Mouse (Mus musculus): ENCODE measurements at regions not wholly inside any gene's neighbourhood (a gene's known extent, or its start where the extent isn't known, plus 50 kb on each side); places are given as distances from the start of the nearest gene placed in this dataset.

DNA sequence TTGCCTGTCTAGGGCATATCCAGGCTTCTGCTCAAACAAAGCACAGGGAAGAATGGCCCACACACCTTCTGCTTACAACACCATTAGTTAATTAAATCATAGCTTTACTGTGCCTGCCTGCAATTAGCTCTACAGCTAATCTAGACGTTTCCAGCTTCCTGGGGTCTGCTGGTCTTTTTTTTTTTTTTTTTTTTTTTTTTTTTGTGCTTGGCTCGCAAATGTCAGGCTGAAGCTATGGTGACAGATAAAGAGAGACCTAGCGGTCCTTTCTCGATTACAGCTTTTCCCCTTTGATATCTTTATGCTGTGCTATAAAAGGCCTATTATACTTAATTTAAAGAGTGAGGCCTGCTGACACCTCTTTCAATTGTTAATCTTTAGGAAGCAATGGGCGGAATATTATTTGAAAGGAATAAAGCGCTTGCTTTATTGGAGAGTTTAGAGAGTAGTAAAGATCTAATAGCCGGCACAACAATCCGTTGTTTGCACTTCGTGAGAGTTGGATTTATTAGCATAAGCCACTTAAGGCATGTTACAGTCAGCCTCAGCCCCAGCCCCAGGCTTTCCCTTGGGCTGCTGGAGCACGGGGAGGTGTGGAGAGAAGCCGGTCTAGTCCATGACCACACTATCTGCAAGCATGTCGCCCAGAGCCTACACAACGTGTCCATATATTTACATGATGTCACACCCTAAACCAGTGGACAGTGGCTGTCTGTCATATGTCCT is 93.2 kb upstream of the Gpr12 start:
- TF ChIP-seq MAX (IDR thresholded peaks at IDR 0.05) (no peak), CTCF (IDR thresholded peaks at IDR 0.05; ENCODE audit: control insufficient read depth, insufficient read depth, insufficient read length) (no peak), FOSL1 (IDR thresholded peaks at IDR 0.05; ENCODE audit: insufficient read depth, low read length, poor library complexity, severe bottlenecking) (no peak), MYOD1 (IDR thresholded peaks at IDR 0.05; ENCODE audit: control insufficient read depth, insufficient read length, low read depth) (no peak), CEBPB (IDR thresholded peaks at IDR 0.05; ENCODE audit: low read depth) (no peak)
